Mouse (Mus musculus): ENCODE measurements around the gene Khdc4. TPM values are rescaled to one million over a fixed set of nuclear protein-coding genes. Genes with fewer than 3 reads are reported as not detected.
A peak's percentile ranks its signal among the peaks of the same experiment; 100 is the strongest.

Khdc4 gene
- polyA plus RNA-seq, 1 experiment from 2014 or later: 93.1 TPM

- Histone ChIP-seq H3K4me2 (no peak overlapping the region), H3K4me3 (no peak overlapping the region), H3K36me3 (no peaks in the 10 kb centered on the region), H3K27ac (no peak overlapping the region), H3K27me3 (no peaks in the 10 kb centered on the region), H3K4me1 (no peaks in the 10 kb centered on the region), H3K9me3 (no peaks in the 10 kb centered on the region), H3K9ac (no peak overlapping the region)
- WGBS: 66% methylated on average over 4 of the region's 4 CpGs
- no peak for ATAC-seq (ENCODE audit: borderline replicate concordance, extremely low read depth, low FRiP score, low TSS enrichment)
These were observed 21.5 kb upstream of the Khdc4 start for GRCm38 (mm10) chr3:88664095-88664494.

DNA sequence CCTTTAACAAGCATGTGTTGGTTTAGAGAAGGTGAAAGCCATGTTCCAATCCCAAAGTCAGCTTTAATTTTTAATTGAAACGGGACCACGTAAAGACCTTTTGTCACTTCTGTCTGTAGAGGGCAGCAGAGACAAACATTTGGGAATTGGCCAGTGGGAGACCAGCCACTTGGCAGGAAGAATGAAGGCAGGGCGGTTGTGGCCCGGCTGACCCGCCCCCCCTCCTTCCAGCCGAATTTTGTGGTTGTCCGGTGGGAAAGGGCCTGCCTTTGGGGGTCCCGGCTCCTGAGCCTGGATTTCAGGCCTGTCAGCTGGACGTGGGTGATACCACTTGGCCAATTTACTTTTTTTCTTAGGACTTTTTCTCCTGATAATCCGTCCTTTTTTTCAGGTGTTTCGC is 8.2 kb upstream of the Khdc4 start:
- Histone ChIP-seq H3K27me3 (no peaks in the 10 kb centered on the region), H3K36me3 (no peaks in the 10 kb centered on the region), H3K4me2 (peak overlapping the region; percentile 58), H3K9me3 (no peaks in the 10 kb centered on the region), H3K4me1 (peaks cover 3% of the 10 kb centered on the region; the same call in 1 of the 2 replicates), H3K9ac (peak overlapping the region; percentile 35), H3K4me3 (peak overlapping the region; percentile 28), H3K27ac (no peak overlapping the region)
- WGBS: 10% methylated on average over 11 of the region's 11 CpGs
- peak; percentile 65; the same call in 1 of the 2 replicates for ATAC-seq (ENCODE audit: borderline replicate concordance, extremely low read depth, low FRiP score, low TSS enrichment)

DNA sequence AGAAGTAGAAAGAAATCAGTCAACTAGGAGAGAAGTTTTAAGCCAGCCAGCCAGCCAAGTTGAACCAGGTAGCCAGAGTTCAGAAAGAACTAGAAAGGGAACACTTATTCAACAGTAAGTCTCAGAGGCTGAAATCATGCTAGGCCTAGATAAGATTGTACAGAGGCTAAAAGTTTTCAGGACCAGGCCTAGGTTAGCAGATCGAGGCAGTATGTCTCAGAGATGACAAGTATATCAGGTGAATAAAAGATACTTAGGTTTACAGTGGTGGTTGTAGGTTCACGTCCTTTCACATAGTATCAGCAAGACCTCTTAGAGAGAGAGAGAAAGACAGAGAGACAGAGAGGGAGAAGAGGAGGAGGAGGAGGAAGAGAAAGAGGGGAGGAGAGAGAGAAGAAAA is 1.8 kb upstream of the Khdc4 start:
- Histone ChIP-seq H3K4me2 (no peak overlapping the region), H3K9me3 (no peaks in the 10 kb centered on the region), H3K4me1 (peaks cover 12% of the 10 kb centered on the region), H3K27ac (no peak overlapping the region), H3K27me3 (no peaks in the 10 kb centered on the region), H3K36me3 (peaks cover 12% of the 10 kb centered on the region), H3K9ac (no peak overlapping the region), H3K4me3 (no peak overlapping the region)
- 86% methylated on average over 2 of the region's 2 CpGs for WGBS
- no peak for ATAC-seq (ENCODE audit: borderline replicate concordance, extremely low read depth, low FRiP score, low TSS enrichment)

- H3K9ac ChIP-seq: peak overlapping the region; percentile 45; the same call in 1 of the 2 replicates
- 53% methylated on average over 8 of the region's 8 CpGs for WGBS
- peak overlapping the region; percentile 62 for H3K4me3 ChIP-seq
- H3K27ac ChIP-seq: peak overlapping the region; percentile 93
- peak overlapping the region; percentile 65 for H3K4me2 ChIP-seq
- H3K4me1 ChIP-seq: peaks cover 12% of the 10 kb centered on the region
- no peaks in the 10 kb centered on the region for H3K27me3 ChIP-seq
- no peaks in the 10 kb centered on the region for H3K9me3 ChIP-seq
- peaks cover 17% of the 10 kb centered on the region for H3K36me3 ChIP-seq
- no peak for ATAC-seq (ENCODE audit: borderline replicate concordance, extremely low read depth, low FRiP score, low TSS enrichment)
These were observed 1.2 kb upstream of the Khdc4 start for GRCm38 (mm10) chr3:88684236-88684979.

DNA sequence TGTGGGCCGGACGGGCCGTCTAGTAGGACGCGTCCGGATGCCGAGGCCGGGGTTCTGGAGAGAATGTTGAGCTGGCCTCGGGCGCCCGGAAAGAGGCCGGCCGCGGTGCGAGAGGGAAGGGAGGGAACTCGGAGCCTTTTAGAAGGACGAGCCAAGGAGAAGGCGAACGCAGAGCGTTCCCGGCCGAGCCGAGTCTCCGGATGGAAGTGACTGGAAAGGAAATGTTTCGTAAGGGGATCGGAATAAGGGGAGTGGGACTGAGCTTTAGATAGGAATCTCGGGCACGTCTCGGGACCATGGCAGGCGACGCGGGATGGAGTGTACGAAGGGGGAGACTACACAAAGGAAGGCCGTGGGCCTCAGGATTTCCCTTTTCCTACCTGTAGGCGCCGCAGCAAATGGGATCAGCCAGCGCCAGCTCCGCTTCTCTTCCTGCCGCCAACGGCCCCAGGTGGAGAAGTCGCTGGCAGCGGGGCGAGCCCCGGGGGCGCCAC is 402 bp downstream of the Khdc4 start:
- WGBS: under 1% methylated on average over 44 of the region's 45 CpGs
- Histone ChIP-seq H3K36me3 (peaks cover 33% of the 10 kb centered on the region), H3K4me2 (peak overlapping the region; percentile 56), H3K27me3 (no peaks in the 10 kb centered on the region), H3K4me1 (peaks cover 12% of the 10 kb centered on the region), H3K9ac (peak overlapping the region; percentile 96), H3K9me3 (no peaks in the 10 kb centered on the region), H3K27ac (peak overlapping the region; percentile 98), H3K4me3 (peak overlapping the region; percentile 62)
- peak; percentile 70 for ATAC-seq (ENCODE audit: borderline replicate concordance, extremely low read depth, low FRiP score, low TSS enrichment)

- H3K4me2 ChIP-seq: peak overlapping the region; percentile 56
- peaks cover 42% of the 10 kb centered on the region for H3K36me3 ChIP-seq
- ATAC-seq (ENCODE audit: borderline replicate concordance, extremely low read depth, low FRiP score, low TSS enrichment): no peak
- peak overlapping the region; percentile 96 for H3K9ac ChIP-seq
- no peaks in the 10 kb centered on the region for H3K9me3 ChIP-seq
- H3K4me3 ChIP-seq: peak overlapping the region; percentile 62
- H3K27ac ChIP-seq: peak overlapping the region; percentile 98; the same call in 1 of the 2 replicates
- peaks cover 12% of the 10 kb centered on the region for H3K4me1 ChIP-seq
- 9% methylated on average over 13 of the region's 13 CpGs for WGBS
- H3K27me3 ChIP-seq: no peaks in the 10 kb centered on the region
These were observed 1.4 kb downstream of the Khdc4 start for GRCm38 (mm10) chr3:88686734-88687611.

DNA sequence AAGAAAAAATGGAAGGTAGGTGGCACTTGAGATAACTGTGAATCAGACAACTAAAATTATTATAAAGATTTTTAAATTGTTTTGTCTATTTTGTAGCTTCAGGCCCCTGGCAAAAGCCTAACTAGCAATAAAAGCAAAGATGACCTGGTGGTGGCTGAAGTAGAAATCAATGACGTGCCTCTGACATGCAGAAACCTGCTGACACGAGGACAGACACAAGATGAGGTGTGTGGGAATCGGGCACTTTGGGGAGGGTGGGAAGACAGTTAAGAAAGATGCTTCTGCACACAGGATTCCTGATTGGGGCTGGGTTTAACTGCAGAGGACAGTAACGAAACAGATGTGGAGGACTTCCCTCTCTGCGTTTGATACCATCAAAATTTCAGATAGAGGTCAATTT is 3.5 kb downstream of the Khdc4 start:
- Histone ChIP-seq H3K9me3 (no peaks in the 10 kb centered on the region), H3K36me3 (peaks cover 61% of the 10 kb centered on the region), H3K4me2 (no peak overlapping the region), H3K4me3 (no peak overlapping the region), H3K4me1 (peaks cover 12% of the 10 kb centered on the region), H3K27ac (no peak overlapping the region), H3K27me3 (no peaks in the 10 kb centered on the region), H3K9ac (no peak overlapping the region)
- no peak for ATAC-seq (ENCODE audit: borderline replicate concordance, extremely low read depth, low FRiP score, low TSS enrichment)
- WGBS: 77% methylated on average over 5 of the region's 5 CpGs

GRCm38 (mm10) chr3:88695545-88695944 is 9.9 kb downstream of the Khdc4 start:
- ATAC-seq (ENCODE audit: borderline replicate concordance, extremely low read depth, low FRiP score, low TSS enrichment): no peak
- H3K4me2 ChIP-seq: no peak overlapping the region

GRCm38 (mm10) chr3:88698051-88698450 is 12.4 kb downstream of the Khdc4 start:
- H3K4me1 ChIP-seq: no peaks in the 10 kb centered on the region
- H3K27me3 ChIP-seq: no peaks in the 10 kb centered on the region
- H3K4me2 ChIP-seq: no peak overlapping the region
- no peak overlapping the region for H3K9ac ChIP-seq
- 74% methylated on average over 1 of the region's 1 CpGs for WGBS
- ATAC-seq (ENCODE audit: borderline replicate concordance, extremely low read depth, low FRiP score, low TSS enrichment): no peak
- H3K36me3 ChIP-seq: peaks cover 92% of the 10 kb centered on the region
- no peaks in the 10 kb centered on the region for H3K9me3 ChIP-seq
- no peak overlapping the region for H3K27ac ChIP-seq
- H3K4me3 ChIP-seq: no peak overlapping the region

More at GRCm38 (mm10) chr3:88695545-88695944, 9.9 kb downstream of the Khdc4 start:
- no peaks in the 10 kb centered on the region for H3K27me3 ChIP-seq
- H3K9ac ChIP-seq: no peak overlapping the region
- no peaks in the 10 kb centered on the region for H3K4me1 ChIP-seq
- H3K36me3 ChIP-seq: peaks cover 96% of the 10 kb centered on the region
- H3K9me3 ChIP-seq: no peaks in the 10 kb centered on the region
- no peak overlapping the region for H3K4me3 ChIP-seq
- no peak overlapping the region for H3K27ac ChIP-seq

GRCm38 (mm10) chr3:88698834-88699233 is 13.2 kb downstream of the Khdc4 start:
- H3K4me1 ChIP-seq: no peaks in the 10 kb centered on the region
- H3K9me3 ChIP-seq: no peaks in the 10 kb centered on the region
- peaks cover 93% of the 10 kb centered on the region for H3K36me3 ChIP-seq
- H3K27me3 ChIP-seq: no peaks in the 10 kb centered on the region
- H3K4me2 ChIP-seq: no peak overlapping the region
- no peak for ATAC-seq (ENCODE audit: borderline replicate concordance, extremely low read depth, low FRiP score, low TSS enrichment)
- H3K4me3 ChIP-seq: no peak overlapping the region
- 92% methylated on average over 6 of the region's 6 CpGs for WGBS
- no peak overlapping the region for H3K27ac ChIP-seq
- no peak overlapping the region for H3K9ac ChIP-seq

GRCm38 (mm10) chr3:88700247-88700646 is 14.6 kb downstream of the Khdc4 start:
- WGBS: 80% methylated on average over 3 of the region's 3 CpGs
- H3K9ac ChIP-seq: no peak overlapping the region
- no peak overlapping the region for H3K4me2 ChIP-seq
- no peaks in the 10 kb centered on the region for H3K27me3 ChIP-seq
- no peaks in the 10 kb centered on the region for H3K4me1 ChIP-seq
- no peak overlapping the region for H3K27ac ChIP-seq
- peaks cover 93% of the 10 kb centered on the region for H3K36me3 ChIP-seq
- ATAC-seq (ENCODE audit: borderline replicate concordance, extremely low read depth, low FRiP score, low TSS enrichment): no peak
- H3K9me3 ChIP-seq: no peaks in the 10 kb centered on the region
- no peak overlapping the region for H3K4me3 ChIP-seq

GRCm38 (mm10) chr3:88701222-88701621 is 15.6 kb downstream of the Khdc4 start:
- H3K4me2 ChIP-seq: no peak overlapping the region
- no peak overlapping the region for H3K27ac ChIP-seq
- H3K9ac ChIP-seq: no peak overlapping the region
- H3K4me1 ChIP-seq: no peaks in the 10 kb centered on the region
- no peak for ATAC-seq (ENCODE audit: borderline replicate concordance, extremely low read depth, low FRiP score, low TSS enrichment)
- no peak overlapping the region for H3K4me3 ChIP-seq
- H3K36me3 ChIP-seq: peaks cover 88% of the 10 kb centered on the region
- H3K9me3 ChIP-seq: no peaks in the 10 kb centered on the region
- WGBS: 51% methylated on average over 3 of the region's 3 CpGs
- no peaks in the 10 kb centered on the region for H3K27me3 ChIP-seq
